Mouse (Mus musculus): ENCODE results near the gene Wdr24. TPM values are rescaled to one million over a fixed set of nuclear protein-coding genes. Genes with fewer than 3 reads are reported as not detected.
A peak's percentile ranks its signal among the peaks of the same experiment; 100 is the strongest.
"Not testable (repeated sequence)": the region's sequence is repeated elsewhere in the genome, so short reads cannot be mapped to it uniquely, and the experiment has no call there.

Gene Wdr24
- polyA plus RNA-seq, 1 experiment from 2014 or later: 27.7 TPM

- H3K4me1 ChIP-seq: peaks cover 15% of the 10 kb centered on the region
- H3K4me3 ChIP-seq: peak overlapping the region; percentile 82
- no peaks in the 10 kb centered on the region for H3K27me3 ChIP-seq
- ATAC-seq (ENCODE audit: low FRiP score, low read depth): peak; percentile 12; the same call in 1 of the 2 replicates
- H3K36me3 ChIP-seq: no peaks in the 10 kb centered on the region
- peak overlapping the region; percentile 99 for H3K4me2 ChIP-seq (replicated peaks)
- no peak overlapping the region for H3K27ac ChIP-seq
- 1% methylated on average over 42 of the region's 42 CpGs for WGBS
- no peaks in the 10 kb centered on the region for H3K9me3 ChIP-seq
- H3K9ac ChIP-seq: peak overlapping the region; percentile 72
Measured at GRCm38 (mm10) chr17:25867836-25868600, 44.6 kb downstream of the Wdr24 start.

- Histone ChIP-seq H3K9me3 (no peaks in the 10 kb centered on the region), H3K4me2 (replicated peaks) (peak within 1 kb of the TSS; percentile 99), H3K36me3 (no peaks in the 10 kb centered on the region), H3K27ac (peak within 1 kb of the TSS; percentile 63; the same call in 1 of the 2 replicates), H3K9ac (peak within 1 kb of the TSS; percentile 72), H3K27me3 (no peaks in the 10 kb centered on the region), H3K4me3 (peak within 1 kb of the TSS; percentile 82), H3K4me1 (peaks cover 15% of the 10 kb centered on the region)
- WGBS: 1% methylated on average over 23 of the region's 24 CpGs
- ATAC-seq (ENCODE audit: low FRiP score, low read depth): peak; percentile 87
Measured at GRCm38 (mm10) chr17:25868601-25869191, 45.3 kb downstream of the Wdr24 start, which contains the start of gene Mcrip2. Gene Mcrip2, minus strand, starts transcription at chr17:25868764.

- Histone ChIP-seq H3K4me3 (no peak overlapping the region), H3K4me1 (peaks cover 22% of the 10 kb centered on the region), H3K4me2 (replicated peaks) (no peak overlapping the region), H3K9me3 (no peaks in the 10 kb centered on the region), H3K27ac (no peak overlapping the region), H3K9ac (no peak overlapping the region), H3K27me3 (no peaks in the 10 kb centered on the region), H3K36me3 (no peaks in the 10 kb centered on the region)
- 91% methylated on average over 8 of the region's 8 CpGs for WGBS
- no peak for ATAC-seq (ENCODE audit: low FRiP score, low read depth)
Measured at GRCm38 (mm10) chr17:25869498-25869897, 46.1 kb downstream of the Wdr24 start.

- ATAC-seq (ENCODE audit: low FRiP score, low read depth): no peak
- Histone ChIP-seq H3K4me2 (replicated peaks) (no peak overlapping the region), H3K9me3 (no peaks in the 10 kb centered on the region), H3K4me1 (peaks cover 22% of the 10 kb centered on the region), H3K4me3 (no peak overlapping the region), H3K9ac (no peak overlapping the region), H3K27me3 (no peaks in the 10 kb centered on the region), H3K36me3 (no peaks in the 10 kb centered on the region), H3K27ac (no peak overlapping the region)
- 85% methylated on average over 2 of the region's 2 CpGs for WGBS
Measured at GRCm38 (mm10) chr17:25869954-25870353, 46.5 kb downstream of the Wdr24 start.

GRCm38 (mm10) chr17:25871566-25871965 lies 48.1 kb downstream of the Wdr24 start:
- not testable (repeated sequence) for H3K27me3 ChIP-seq, H3K4me3 ChIP-seq, H3K9me3 ChIP-seq

GRCm38 (mm10) chr17:25872676-25873075 lies 49.2 kb downstream of the Wdr24 start:
- ATAC-seq (ENCODE audit: low FRiP score, low read depth): no peak
- Histone ChIP-seq H3K27ac (no peak overlapping the region), H3K9ac (no peak overlapping the region), H3K4me1 (peaks cover 34% of the 10 kb centered on the region), H3K27me3 (no peaks in the 10 kb centered on the region), H3K36me3 (peaks cover 1% of the 10 kb centered on the region), H3K4me3 (no peak overlapping the region), H3K9me3 (no peaks in the 10 kb centered on the region), H3K4me2 (replicated peaks) (no peak overlapping the region)
- WGBS: 77% methylated on average over 3 of the region's 3 CpGs

More at GRCm38 (mm10) chr17:25871566-25871965, 48.1 kb downstream of the Wdr24 start:
- H3K4me1 ChIP-seq: peaks cover 31% of the 10 kb centered on the region
- not testable (repeated sequence) for H3K9ac ChIP-seq; H3K4me2 ChIP-seq (replicated peaks); H3K27ac ChIP-seq; ATAC-seq (ENCODE audit: low FRiP score, low read depth); H3K36me3 ChIP-seq

GRCm38 (mm10) chr17:25873405-25874147 lies 50.1 kb downstream of the Wdr24 start:
- H3K4me1 ChIP-seq: peaks cover 28% of the 10 kb centered on the region
- H3K4me2 ChIP-seq (replicated peaks): peak overlapping the region; percentile 96
- H3K9me3 ChIP-seq: no peaks in the 10 kb centered on the region
- WGBS: 81% methylated on average over 11 of the region's 11 CpGs
- 0 out of 2 replicates have a peak overlapping the region, but pooled peaks have one; percentile 94 for H3K27ac ChIP-seq
- H3K4me3 ChIP-seq: peak overlapping the region; percentile 76
- no peak for ATAC-seq (ENCODE audit: low FRiP score, low read depth)
- no peaks in the 10 kb centered on the region for H3K27me3 ChIP-seq
- H3K9ac ChIP-seq: no peak overlapping the region
- H3K36me3 ChIP-seq: peaks cover 10% of the 10 kb centered on the region

GRCm38 (mm10) chr17:25874148-25874720 lies 50.8 kb downstream of the Wdr24 start:
- Histone ChIP-seq H3K4me2 (replicated peaks) (peak overlapping the region; percentile 96), H3K36me3 (peaks cover 17% of the 10 kb centered on the region), H3K9ac (peak overlapping the region; percentile 84), H3K27ac (peak overlapping the region; percentile 94), H3K27me3 (no peaks in the 10 kb centered on the region), H3K4me1 (peaks cover 23% of the 10 kb centered on the region), H3K9me3 (no peaks in the 10 kb centered on the region), H3K4me3 (peak overlapping the region; percentile 76)
- WGBS: 10% methylated on average over 14 of the region's 14 CpGs
- ATAC-seq (ENCODE audit: low FRiP score, low read depth): no peak

GRCm38 (mm10) chr17:25874721-25875170 lies 51.3 kb downstream of the Wdr24 start, which contains the start of gene Mettl26:
Gene Mettl26, plus strand, starts transcription at chr17:25875074.
- H3K27ac ChIP-seq: peak within 1 kb of the TSS; percentile 94
- 0% methylated on average over 25 of the region's 25 CpGs for WGBS
- peaks cover 22% of the 10 kb centered on the region for H3K36me3 ChIP-seq
- peak within 1 kb of the TSS; percentile 84 for H3K9ac ChIP-seq
- peak; percentile 79 for ATAC-seq (ENCODE audit: low FRiP score, low read depth)
- H3K4me2 ChIP-seq (replicated peaks): peak within 1 kb of the TSS; percentile 96
- no peaks in the 10 kb centered on the region for H3K9me3 ChIP-seq
- H3K4me1 ChIP-seq: peaks cover 23% of the 10 kb centered on the region
- no peaks in the 10 kb centered on the region for H3K27me3 ChIP-seq
- peak within 1 kb of the TSS; percentile 76 for H3K4me3 ChIP-seq

- Histone ChIP-seq H3K4me3 (peak overlapping the region; percentile 76), H3K9me3 (no peaks in the 10 kb centered on the region), H3K4me2 (replicated peaks) (peak overlapping the region; percentile 96), H3K27ac (peak overlapping the region; percentile 94), H3K36me3 (peaks cover 23% of the 10 kb centered on the region), H3K27me3 (no peaks in the 10 kb centered on the region), H3K4me1 (peaks cover 26% of the 10 kb centered on the region), H3K9ac (peak overlapping the region; percentile 84)
- WGBS: 2% methylated on average over 59 of the region's 59 CpGs
- peak; percentile 92 for ATAC-seq (ENCODE audit: low FRiP score, low read depth)
Measured at GRCm38 (mm10) chr17:25875171-25876136, 52.0 kb downstream of the Wdr24 start.

Data from limb, embryonic 13.5 days (tissue).